Comparison of ENCODE assay signal across 18 mouse cellular contexts in the genomic region with DNA sequence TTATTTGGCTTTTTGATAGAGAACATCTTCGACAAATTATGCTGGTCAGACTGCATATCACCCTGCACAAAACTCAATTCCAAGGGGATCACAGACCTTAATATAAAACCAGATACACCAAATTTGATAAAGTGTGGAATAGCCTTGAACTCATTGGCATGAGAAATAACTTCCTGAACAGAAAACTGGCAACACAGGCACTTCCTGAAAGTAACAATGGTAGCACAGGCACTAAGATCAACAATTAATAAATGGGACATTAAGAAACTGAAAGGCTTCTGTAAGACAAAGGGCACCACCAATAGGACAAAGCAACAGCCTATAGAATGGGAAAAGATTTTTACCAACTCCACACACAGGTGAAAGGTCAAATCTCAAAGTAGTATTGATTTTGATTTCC.
"Had no signal": no experiment of that assay in that cellular context is flagged by ENCODE, and none has a peak within 500 bp of the region (broad histone marks: within the 10 kb centered on the region; RNA-seq: fewer than 3 reads in every experiment).

No protein-coding gene starts in this region.

- H3K27ac ChIP-seq: left cerebral cortex, adult 2 months; liver, embryonic 13.5 days; midbrain, embryonic 10.5 days; neural tube, embryonic 12.5 days; neural tube, embryonic 15.5 days; stomach, postnatal 0 days had no signal

- H3K4me2 ChIP-seq: liver, embryonic 13.5 days; neural tube, embryonic 12.5 days; neural tube, embryonic 15.5 days had no signal

- DNase-seq: kidney, postnatal 10 days; kidney, postnatal 36 days; layer of hippocampus, postnatal 36 days; liver, embryonic 13.5 days; midbrain, embryonic 14.5 days; right cerebral cortex, adult 18-20 months; right cerebral cortex, postnatal 14 days; right cerebral cortex, postnatal 4 days; thymus, adult 2 months; thymus, postnatal 14 days; thymus, postnatal 4 days had no signal

- H3K27me3 ChIP-seq: liver, embryonic 13.5 days; neural tube, embryonic 12.5 days; neural tube, embryonic 15.5 days had no signal

- H3K4me1 ChIP-seq: liver, embryonic 13.5 days; midbrain, embryonic 10.5 days; neural tube, embryonic 12.5 days; neural tube, embryonic 15.5 days had no signal

- H3K9ac ChIP-seq: liver, embryonic 13.5 days; neural tube, embryonic 12.5 days; neural tube, embryonic 15.5 days had no signal

- H3K4me3 ChIP-seq: left cerebral cortex, adult 2 months; liver, embryonic 13.5 days; megakaryocyte, embryonic 14.5 days; midbrain, embryonic 10.5 days; neural tube, embryonic 12.5 days; neural tube, embryonic 15.5 days had no signal

- H3K9me3 ChIP-seq: liver, embryonic 13.5 days; megakaryocyte, embryonic 14.5 days; midbrain, embryonic 10.5 days; neural tube, embryonic 12.5 days; neural tube, embryonic 15.5 days had no signal

- H3K36me3 ChIP-seq: liver, embryonic 13.5 days; midbrain, embryonic 10.5 days; neural tube, embryonic 12.5 days; neural tube, embryonic 15.5 days had no signal

- ATAC-seq: intestine, postnatal 0 days had no signal
